Mouse (Mus musculus) stomach, postnatal 0 days (tissue): ENCODE data around the gene Stk39.

Experiments used
- CTCF ChIP-seq: IDR thresholded peaks from 2 replicates; pipeline ENCODE4 v1.5.1; 2016; ENCODE audit warnings: antibody characterized with exemption, low read depth, mild to moderate bottlenecking, moderate library complexity
- EP300 ChIP-seq: optimal IDR thresholded peaks from 2 replicates; pipeline ENCODE3; 2016; ENCODE audit warnings: antibody characterized with exemption

DNA sequence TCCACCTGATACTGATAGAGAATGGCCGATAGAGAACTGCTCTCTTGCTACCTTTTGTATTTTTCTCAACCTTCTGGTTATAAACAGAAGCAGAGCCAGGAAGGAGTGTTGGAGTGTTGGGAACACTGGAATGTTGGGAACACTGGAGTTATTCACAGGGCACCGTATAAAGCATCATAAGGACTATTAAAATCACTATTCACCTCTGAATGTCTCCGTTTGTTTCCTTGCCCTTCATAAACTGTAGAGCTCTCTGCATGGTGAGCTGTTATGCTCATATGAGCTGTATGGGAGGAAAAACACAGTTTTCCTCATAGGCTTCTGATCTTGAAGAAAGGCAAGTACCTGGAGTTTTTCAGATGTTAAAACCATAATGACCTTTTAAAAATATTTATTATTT lies 295.6 kb downstream of the Stk39 start:
- TF ChIP-seq EP300 (no peak), CTCF (no peak)
